Mouse (Mus musculus): ENCODE results near the gene Ccnb1.

GRCm38 (mm10) chr13:100789083-100789482 is 2.7 kb upstream of the Ccnb1 start:
- no peak for TF ChIP-seq CTCF (IDR thresholded peaks at IDR 0.05; ENCODE audit: low read depth, low read length)
- no peak for TF ChIP-seq TAL1 (conservative IDR thresholded peaks at IDR 0.05; ENCODE audit: low read depth, low read length)
- no peak for TF ChIP-seq GATA1 (IDR thresholded peaks at IDR 0.05; ENCODE audit: borderline replicate concordance, low read length)
- TF ChIP-seq GATA2 (IDR thresholded peaks at IDR 0.05; ENCODE audit: borderline replicate concordance, low read depth, low read length), result no peak
- no peak for TF ChIP-seq POLR2AphosphoS5 (IDR thresholded peaks at IDR 0.05; ENCODE audit: insufficient replicate concordance, low read depth, low read length)
